Mouse (Mus musculus) embryonic facial prominence, embryonic 10.5 days (tissue): Measurements from ENCODE around the gene Actr10. TPM values are rescaled to one million over a fixed set of nuclear protein-coding genes. Genes with fewer than 3 reads are reported as not detected.

Source experiments
- DNase-seq: peaks from one replicate; pipeline ENCODE4 v3.0.0-alpha.2; 2017; ENCODE audit warnings: low spot score
- H3K27ac ChIP-seq: fragments of 300-500 bp; sonication (generic); replicated peaks from 2 replicates; pipeline ENCODE4 v1.5.1; 2016; ENCODE audit warnings: mild to moderate bottlenecking
- H3K27me3 ChIP-seq: fragments of 300-500 bp; sonication (generic); replicated peaks from 2 replicates; pipeline ENCODE4 v1.6.1; 2016; ENCODE audit warnings: low read depth, mild to moderate bottlenecking; ENCODE audit not compliant: poor library complexity, severe bottlenecking
- H3K36me3 ChIP-seq: fragments of 300-500 bp; sonication (generic); replicated peaks from 2 replicates; pipeline ENCODE4 v1.6.1; 2016; ENCODE audit warnings: mild to moderate bottlenecking, moderate library complexity
- H3K4me1 ChIP-seq: fragments of 300-500 bp; sonication (generic); 2 replicates; pipeline ENCODE4 v1.6.1; 2016
- H3K4me3 ChIP-seq: fragments of 300-500 bp; sonication (generic); 2 replicates; pipeline ENCODE4 v1.5.1; 2016; ENCODE audit warnings: mild to moderate bottlenecking, moderate library complexity
- H3K9me3 ChIP-seq: fragments of 300-500 bp; sonication (generic); 2 replicates; pipeline ENCODE4 v1.6.1; 2016; ENCODE audit warnings: mild to moderate bottlenecking
- WGBS: fragments of 180-500 bp; shearing (Covaris S2); methylation state at CpG from one replicate; pipeline ENCODE4 v1.1.7; 2016; 5-methylcytosine and 5-hydroxymethylcytosine counted together
- polyA plus RNA-seq: library from polyadenylated mRNA; unstranded; fragments of >200 nt; fragmentation: Nextera tagmentation; extraction: Ambion mirVana; gene quantifications from 2 replicates; pipeline ENCODE4 v1.2.1, GENCODE M21; 2016

Gene Actr10
- polyA plus RNA-seq, 1 experiment from 2014 or later: 229 TPM

GRCm38 (mm10) chr12:70969485-70970184, 32.0 kb downstream of the Actr10 start:
- Histone ChIP-seq H3K27me3 (no peaks in the 10 kb centered on the region), H3K36me3 (peaks cover 1% of the 10 kb centered on the region; the same call in 1 of the 2 replicates), H3K9me3 (no peaks in the 10 kb centered on the region), H3K4me1 (peaks cover 11% of the 10 kb centered on the region), H3K27ac (peak overlapping the region; percentile 67), H3K4me3 (peak overlapping the region; percentile 78)
- DNase-seq: peak; percentile 75
- 4% methylated on average over 17 of the region's 17 CpGs for WGBS

DNA sequence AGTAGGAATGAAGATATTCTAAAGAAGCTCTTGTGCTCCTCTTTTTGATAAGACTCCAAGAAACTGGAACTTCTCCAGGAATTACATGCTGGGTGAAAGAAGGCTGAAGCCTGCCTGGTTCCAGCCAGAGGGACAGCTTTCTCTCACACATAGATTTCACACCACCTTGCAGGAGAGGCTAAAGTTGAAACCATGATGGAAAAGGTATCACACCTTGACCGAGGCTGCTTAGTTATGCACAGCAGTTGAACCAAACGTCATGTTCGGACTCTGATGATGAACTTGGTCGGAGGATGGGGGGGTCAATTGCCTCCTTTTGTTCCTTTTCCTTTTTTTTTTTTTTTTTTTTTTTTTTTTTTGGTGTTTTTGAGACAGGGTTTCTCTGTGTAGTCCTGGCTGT, 36.2 kb downstream of the Actr10 start:
- Histone ChIP-seq H3K27ac (peak overlapping the region; percentile 81; the same call in 1 of the 2 replicates), H3K27me3 (no peaks in the 10 kb centered on the region), H3K4me1 (peaks cover 11% of the 10 kb centered on the region), H3K9me3 (no peaks in the 10 kb centered on the region), H3K36me3 (peaks cover 8% of the 10 kb centered on the region), H3K4me3 (peak overlapping the region; percentile 97)
- 91% methylated on average over 4 of the region's 4 CpGs for WGBS
- DNase-seq: no peak

GRCm38 (mm10) chr12:70974441-70975266, 37.0 kb downstream of the Actr10 start, which contains the start of gene Psma3:
Gene Psma3, plus strand, starts transcription at chr12:70974621.
- DNase-seq: peak; percentile 93
- peaks cover 11% of the 10 kb centered on the region for H3K4me1 ChIP-seq

DNA sequence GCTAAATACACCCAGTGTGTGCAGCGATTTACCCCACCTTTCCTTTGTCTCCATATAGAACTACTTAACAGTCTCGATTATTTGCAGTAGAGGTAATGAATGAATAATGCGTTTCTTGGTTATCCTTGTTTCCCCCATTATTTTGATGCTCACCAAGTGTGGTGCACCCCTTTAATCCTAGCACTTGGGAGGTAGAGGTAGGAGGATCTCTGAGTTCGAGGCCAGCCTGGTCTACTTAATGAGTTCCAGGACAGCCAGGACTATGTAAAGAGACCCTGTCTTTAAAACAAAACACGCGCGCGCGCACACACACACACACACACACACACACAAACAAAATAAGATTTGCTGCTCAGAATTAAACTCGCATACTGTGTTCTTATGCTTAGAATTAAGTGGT, 37.7 kb downstream of the Actr10 start:
- peak overlapping the region; percentile 97 for H3K4me3 ChIP-seq
- peaks cover 11% of the 10 kb centered on the region for H3K4me1 ChIP-seq
- H3K9me3 ChIP-seq: no peaks in the 10 kb centered on the region
- no peaks in the 10 kb centered on the region for H3K27me3 ChIP-seq
- H3K36me3 ChIP-seq: peaks cover 24% of the 10 kb centered on the region
- peak overlapping the region; percentile 99 for H3K27ac ChIP-seq
- WGBS: 25% methylated on average over 10 of the region's 10 CpGs
- DNase-seq: peak; percentile 38

More at GRCm38 (mm10) chr12:70974441-70975266, 37.0 kb downstream of the Actr10 start, which contains the start of gene Psma3:
- peak within 1 kb of the TSS; percentile 99 for H3K27ac ChIP-seq
- H3K9me3 ChIP-seq: no peaks in the 10 kb centered on the region
- H3K27me3 ChIP-seq: no peaks in the 10 kb centered on the region
- H3K4me3 ChIP-seq: peak within 1 kb of the TSS; percentile 97
- peaks cover 16% of the 10 kb centered on the region for H3K36me3 ChIP-seq
- under 1% methylated on average over 71 of the region's 71 CpGs for WGBS

DNA sequence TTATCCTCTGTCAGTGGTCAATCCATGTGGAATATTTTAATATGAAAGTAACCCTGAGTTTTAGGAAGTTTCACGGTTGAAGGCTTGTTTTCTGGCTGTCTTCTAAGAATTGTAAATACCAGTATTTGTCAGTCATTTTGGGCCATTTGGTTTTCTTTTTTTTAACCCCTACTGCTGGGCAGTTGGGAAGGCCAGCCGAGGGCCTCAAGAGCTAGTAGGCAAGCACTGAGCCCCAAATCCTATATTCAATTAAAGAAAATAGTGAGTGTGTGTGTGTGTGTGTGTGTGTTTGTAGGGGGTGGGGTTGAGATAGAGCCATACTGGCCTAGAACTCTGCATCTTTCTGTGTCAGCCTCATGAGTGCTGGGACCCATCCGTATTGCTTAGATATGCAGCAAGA, 38.2 kb downstream of the Actr10 start:
- Histone ChIP-seq H3K4me1 (peaks cover 11% of the 10 kb centered on the region), H3K36me3 (peaks cover 29% of the 10 kb centered on the region), H3K27ac (peak overlapping the region; percentile 99; the same call in 1 of the 2 replicates), H3K9me3 (no peaks in the 10 kb centered on the region), H3K4me3 (peak overlapping the region; percentile 97), H3K27me3 (no peaks in the 10 kb centered on the region)
- WGBS: 78% methylated on average over 3 of the region's 3 CpGs
- DNase-seq: no peak

DNA sequence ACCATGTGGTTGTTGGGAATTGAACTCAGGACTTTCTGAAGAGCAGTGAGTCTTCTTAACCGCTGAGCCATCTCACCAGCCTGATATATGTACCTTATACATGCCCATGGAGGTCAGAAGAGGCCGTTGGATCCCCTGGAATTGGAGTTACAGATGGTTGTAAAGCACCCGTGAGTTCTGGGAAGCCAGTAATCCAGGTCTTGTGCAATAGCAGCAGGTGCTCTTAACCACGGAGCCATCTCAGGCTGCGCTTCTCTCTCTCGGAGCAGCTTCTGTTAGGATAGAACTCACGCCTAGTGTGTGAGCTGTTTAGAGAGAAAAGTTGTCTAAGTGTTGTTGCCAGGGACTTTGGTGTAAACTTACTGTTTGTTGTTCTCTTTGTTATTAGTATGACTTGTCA, 40.7 kb downstream of the Actr10 start:
- no peaks in the 10 kb centered on the region for H3K9me3 ChIP-seq
- WGBS: 92% methylated on average over 7 of the region's 7 CpGs
- DNase-seq: no peak
- H3K4me3 ChIP-seq: no peak overlapping the region
- H3K36me3 ChIP-seq: peaks cover 50% of the 10 kb centered on the region
- no peaks in the 10 kb centered on the region for H3K27me3 ChIP-seq
- H3K4me1 ChIP-seq: peaks cover 11% of the 10 kb centered on the region
- H3K27ac ChIP-seq: no peak overlapping the region

DNA sequence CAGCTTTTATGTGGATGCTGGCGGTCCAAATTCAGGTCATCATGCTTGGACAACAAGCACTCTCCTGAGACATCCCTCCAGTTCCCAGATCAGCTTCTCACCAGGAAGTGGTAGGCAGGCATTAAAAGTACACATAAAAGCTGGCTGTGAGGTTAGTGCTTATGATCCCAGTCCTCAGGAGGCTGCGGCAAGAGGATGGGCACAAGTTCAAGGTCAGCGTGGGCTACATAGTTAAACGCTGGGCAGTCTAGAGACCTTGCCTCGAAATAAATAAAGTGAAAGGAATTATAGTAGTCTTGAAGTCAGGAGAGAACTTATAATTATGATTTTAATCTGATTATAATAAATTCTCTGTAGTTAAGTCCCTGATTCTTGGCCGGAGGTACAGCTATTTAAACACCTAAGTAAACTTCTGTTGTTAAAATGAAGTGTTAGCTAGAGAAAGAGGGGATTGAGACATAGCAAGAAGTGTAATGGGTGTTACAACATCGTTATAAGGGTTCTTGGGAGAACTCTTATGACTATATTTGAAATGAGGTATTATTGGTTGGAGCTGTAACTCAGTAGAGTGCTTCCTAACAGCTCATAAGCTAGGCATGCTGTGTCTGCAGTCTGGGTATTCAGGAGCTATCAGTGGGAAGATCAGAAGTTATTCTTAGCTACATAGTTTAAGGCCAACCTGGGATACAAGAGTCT, 47.3 kb downstream of the Actr10 start:
- Histone ChIP-seq H3K36me3 (peaks cover 95% of the 10 kb centered on the region), H3K27ac (no peak overlapping the region), H3K27me3 (no peaks in the 10 kb centered on the region), H3K4me3 (no peak overlapping the region), H3K9me3 (no peaks in the 10 kb centered on the region), H3K4me1 (no peaks in the 10 kb centered on the region)
- no peak for DNase-seq
- 96% methylated on average over 7 of the region's 7 CpGs for WGBS

GRCm38 (mm10) chr12:70997225-70997624, 59.6 kb downstream of the Actr10 start:
- Histone ChIP-seq H3K27me3 (no peaks in the 10 kb centered on the region), H3K27ac (no peak overlapping the region), H3K9me3 (no peaks in the 10 kb centered on the region), H3K4me1 (no peaks in the 10 kb centered on the region), H3K4me3 (no peak overlapping the region), H3K36me3 (peaks cover 83% of the 10 kb centered on the region)
- 90% methylated on average over 5 of the region's 5 CpGs for WGBS
- DNase-seq: no peak

GRCm38 (mm10) chr12:70999423-70999903, 61.8 kb downstream of the Actr10 start:
- no peaks in the 10 kb centered on the region for H3K9me3 ChIP-seq
- H3K36me3 ChIP-seq: peaks cover 79% of the 10 kb centered on the region
- H3K27ac ChIP-seq: no peak overlapping the region
- 75% methylated on average over 5 of the region's 5 CpGs for WGBS
- H3K27me3 ChIP-seq: no peaks in the 10 kb centered on the region
- H3K4me1 ChIP-seq: no peaks in the 10 kb centered on the region
- no peak for DNase-seq
- H3K4me3 ChIP-seq: no peak overlapping the region

GRCm38 (mm10) chr12:71000344-71000743, 62.7 kb downstream of the Actr10 start:
- DNase-seq: no peak
- Histone ChIP-seq H3K4me3 (no peak overlapping the region), H3K27ac (no peak overlapping the region), H3K36me3 (peaks cover 79% of the 10 kb centered on the region), H3K27me3 (no peaks in the 10 kb centered on the region), H3K4me1 (no peaks in the 10 kb centered on the region), H3K9me3 (no peaks in the 10 kb centered on the region)
- WGBS: 82% methylated on average over 1 of the region's 1 CpGs

DNA sequence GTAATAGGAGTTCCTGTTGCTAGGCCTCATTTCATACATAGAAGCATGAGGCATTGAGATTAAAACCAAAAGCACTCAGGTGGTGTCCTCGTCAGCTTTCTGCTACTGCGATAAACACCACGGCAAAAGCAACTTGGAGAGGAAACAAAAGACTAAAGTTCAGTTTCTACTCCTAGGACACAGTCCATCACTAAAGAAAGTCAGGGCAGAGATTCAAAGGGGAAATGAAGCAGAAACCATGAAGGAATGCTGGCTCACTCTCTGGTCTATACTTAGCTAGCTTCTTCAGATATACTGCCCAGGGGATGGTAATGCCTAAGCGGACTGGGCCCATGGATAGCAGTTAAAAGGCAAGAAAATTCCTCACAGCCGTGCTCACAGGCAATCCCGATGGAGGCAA, 63.8 kb downstream of the Actr10 start:
- Histone ChIP-seq H3K36me3 (peaks cover 79% of the 10 kb centered on the region), H3K27me3 (no peaks in the 10 kb centered on the region), H3K4me3 (no peak overlapping the region), H3K27ac (no peak overlapping the region), H3K4me1 (no peaks in the 10 kb centered on the region), H3K9me3 (no peaks in the 10 kb centered on the region)
- WGBS: 81% methylated on average over 6 of the region's 6 CpGs
- DNase-seq: no peak

DNA sequence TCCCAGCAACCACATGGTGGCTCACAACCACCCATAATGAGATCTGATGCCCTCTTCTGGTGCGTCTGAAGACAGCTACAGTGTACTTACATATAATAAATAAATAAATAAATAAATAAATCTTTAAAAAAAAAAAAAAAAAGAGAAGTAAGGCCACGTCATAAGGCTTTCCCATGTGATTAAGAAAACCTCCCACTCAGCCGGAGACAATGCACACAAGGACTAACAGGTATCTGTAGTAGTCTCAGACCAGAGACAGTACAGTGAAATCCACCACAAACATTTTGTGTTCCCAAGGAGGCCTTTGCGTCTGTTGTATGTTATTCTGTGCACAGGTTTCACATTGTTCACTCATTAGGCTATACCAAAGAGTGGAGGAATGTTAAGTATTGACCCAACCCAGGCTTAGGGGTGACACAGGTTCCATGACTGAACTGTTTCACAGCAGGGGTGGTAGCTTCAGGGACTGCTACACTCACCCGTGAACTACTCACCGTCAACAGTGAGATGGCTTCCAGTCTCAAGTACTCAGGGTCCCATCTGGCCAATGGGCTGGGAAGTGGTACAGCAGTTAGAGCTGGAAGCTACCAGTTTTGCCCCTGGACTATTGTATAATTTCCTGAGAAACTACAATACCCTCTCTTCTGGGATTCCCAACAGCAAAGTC, 66.2 kb downstream of the Actr10 start:
- 89% methylated on average over 6 of the region's 6 CpGs for WGBS
- no peak overlapping the region for H3K27ac ChIP-seq
- H3K27me3 ChIP-seq: no peaks in the 10 kb centered on the region
- H3K9me3 ChIP-seq: no peaks in the 10 kb centered on the region
- no peak overlapping the region for H3K4me3 ChIP-seq
- peaks cover 80% of the 10 kb centered on the region for H3K36me3 ChIP-seq
- no peak for DNase-seq
- H3K4me1 ChIP-seq: no peaks in the 10 kb centered on the region
